Mouse (Mus musculus) hindbrain, embryonic 11.5 days (tissue): ENCODE data around the gene Cyb5d1. TPM values are rescaled to one million over a fixed set of nuclear protein-coding genes. Genes with fewer than 3 reads are reported as not detected.

Experiments used
- ATAC-seq: fragments of 200-750 bp; cut with Nextera tagmentation; 2 replicates; pipeline ENCODE4 v1.8.0; 2017; ENCODE audit warnings: mild to moderate bottlenecking, moderate TSS enrichment, moderate library complexity; ENCODE audit not compliant: low FRiP score
- DNase-seq: peaks from one replicate; pipeline ENCODE4 v3.0.0-alpha.2; 2015; ENCODE audit warnings: low spot score
- H3K27ac ChIP-seq: fragments of 300-500 bp; sonication (generic); 2 replicates; pipeline ENCODE4 v1.5.1; 2014; ENCODE audit warnings: mild to moderate bottlenecking, low read depth, low read length
- H3K27me3 ChIP-seq: fragments of 300-500 bp; sonication (generic); 2 replicates; pipeline ENCODE4 v1.6.1; 2014; ENCODE audit warnings: mild to moderate bottlenecking, low read length, moderate library complexity, mixed read lengths; ENCODE audit not compliant: control insufficient read depth, insufficient read depth
- H3K36me3 ChIP-seq: fragments of 300-500 bp; sonication (generic); 2 replicates; pipeline ENCODE4 v1.6.1; 2014; ENCODE audit warnings: mild to moderate bottlenecking, low read length, moderate library complexity, mixed read lengths; ENCODE audit not compliant: control insufficient read depth, insufficient read depth
- H3K4me1 ChIP-seq: fragments of 300-500 bp; sonication (generic); replicated peaks from 2 replicates; pipeline ENCODE4 v1.6.1; 2014; ENCODE audit warnings: low read length, mixed read lengths; ENCODE audit not compliant: control insufficient read depth, insufficient read depth
- H3K4me2 ChIP-seq: fragments of 300-500 bp; sonication (generic); replicated peaks from 2 replicates; pipeline ENCODE4 v1.6.1; 2014; ENCODE audit warnings: mild to moderate bottlenecking, low read depth, low read length
- H3K4me3 ChIP-seq: fragments of 300-500 bp; sonication (generic); 2 replicates; pipeline ENCODE4 v1.5.1; 2014; ENCODE audit warnings: low read depth, low read length
- H3K9ac ChIP-seq: fragments of 300-500 bp; sonication (generic); 2 replicates; pipeline ENCODE4 v1.6.1; 2014; ENCODE audit warnings: low read depth, low read length
- H3K9me3 ChIP-seq: fragments of 300-500 bp; sonication (generic); 2 replicates; pipeline ENCODE4 v1.6.1; 2016; ENCODE audit warnings: low read length; ENCODE audit not compliant: control insufficient read depth
- WGBS: fragments of 180-500 bp; shearing (Covaris S2); extraction: QIAGEN DNeasy Blood & Tissue Kit; methylation state at CpG from one replicate; pipeline ENCODE4 v1.1.7; 2014; 5-methylcytosine and 5-hydroxymethylcytosine counted together
- polyA plus RNA-seq: library from polyadenylated mRNA; unstranded; fragments of >200 nt; fragmentation: Nextera tagmentation; extraction: Ambion mirVana; gene quantifications from 2 replicates; pipeline ENCODE4 v1.2.1, GENCODE M21; 2014

Cyb5d1 gene
- polyA plus RNA-seq, 1 experiment from 2014 or later, result 32.7 TPM

DNA sequence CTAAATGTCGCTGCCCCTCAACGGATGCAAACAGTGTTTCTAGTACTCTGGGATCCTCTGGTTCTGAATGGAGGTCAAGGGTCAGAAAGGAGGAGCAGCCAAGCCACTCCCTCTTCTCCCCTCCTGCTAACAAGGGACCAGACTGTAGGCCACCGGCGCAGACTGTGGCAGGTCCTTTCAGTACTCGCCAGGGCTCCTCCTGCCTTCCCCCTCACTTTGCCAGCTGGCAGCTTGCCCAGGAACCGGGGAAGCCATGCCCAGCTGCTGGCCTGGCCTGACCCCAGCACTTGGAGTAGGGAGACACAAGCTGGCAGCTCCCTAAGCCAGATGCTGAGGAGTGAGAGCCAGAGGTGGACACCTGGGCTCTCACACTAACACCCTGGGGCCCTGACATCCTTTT, 30.5 kb downstream of the Cyb5d1 start:
- H3K27me3 ChIP-seq, result no peaks in the 10 kb centered on the region
- ATAC-seq, result peak; percentile 20; the same call in 1 of the 2 replicates
- peak overlapping the region; percentile 51; the same call in 1 of the 2 replicates for H3K9ac ChIP-seq
- peaks cover 19% of the 10 kb centered on the region for H3K4me1 ChIP-seq
- H3K9me3 ChIP-seq, result no peaks in the 10 kb centered on the region
- H3K36me3 ChIP-seq, result 0 out of 2 replicates have a peak, but pooled peaks cover 2% of the 10 kb centered on the region
- 0% methylated on average over 6 of the region's 6 CpGs for WGBS
- H3K27ac ChIP-seq, result peak overlapping the region; percentile 95
- DNase-seq, result peak; percentile 63
- no peak overlapping the region for H3K4me3 ChIP-seq
- peak overlapping the region; percentile 35 for H3K4me2 ChIP-seq

DNA sequence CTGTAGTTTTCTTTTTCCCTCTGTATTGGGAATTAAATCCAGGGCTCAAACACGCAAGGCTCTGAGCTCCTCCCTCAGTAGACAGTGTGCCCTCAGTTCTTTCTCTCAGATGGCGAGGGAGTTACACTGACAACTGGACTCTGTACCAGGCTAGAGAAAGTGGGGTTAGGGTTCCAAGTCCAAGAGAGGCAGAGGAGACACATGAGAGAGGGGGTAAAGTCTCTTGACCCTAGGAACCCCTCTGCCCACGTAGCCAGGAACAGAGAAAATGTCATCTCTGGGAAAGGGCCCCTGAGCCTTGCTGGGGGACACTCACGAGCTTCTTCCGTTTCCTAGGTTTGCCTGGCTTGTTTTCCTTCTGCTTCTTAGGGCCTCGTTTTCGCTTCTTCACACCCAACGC, 31.1 kb downstream of the Cyb5d1 start:
- H3K36me3 ChIP-seq, result 0 out of 2 replicates have a peak, but pooled peaks cover 4% of the 10 kb centered on the region
- ATAC-seq (no peak), DNase-seq (no peak)
- 56% methylated on average over 8 of the region's 8 CpGs for WGBS
- H3K4me1 ChIP-seq, result peaks cover 19% of the 10 kb centered on the region
- H3K4me3 ChIP-seq, result no peak overlapping the region
- H3K27ac ChIP-seq, result no peak overlapping the region
- peak overlapping the region; percentile 9; the same call in 1 of the 2 replicates for H3K4me2 ChIP-seq
- no peaks in the 10 kb centered on the region for H3K27me3 ChIP-seq
- no peaks in the 10 kb centered on the region for H3K9me3 ChIP-seq
- no peak overlapping the region; the same call in 1 of the 2 replicates for H3K9ac ChIP-seq

DNA sequence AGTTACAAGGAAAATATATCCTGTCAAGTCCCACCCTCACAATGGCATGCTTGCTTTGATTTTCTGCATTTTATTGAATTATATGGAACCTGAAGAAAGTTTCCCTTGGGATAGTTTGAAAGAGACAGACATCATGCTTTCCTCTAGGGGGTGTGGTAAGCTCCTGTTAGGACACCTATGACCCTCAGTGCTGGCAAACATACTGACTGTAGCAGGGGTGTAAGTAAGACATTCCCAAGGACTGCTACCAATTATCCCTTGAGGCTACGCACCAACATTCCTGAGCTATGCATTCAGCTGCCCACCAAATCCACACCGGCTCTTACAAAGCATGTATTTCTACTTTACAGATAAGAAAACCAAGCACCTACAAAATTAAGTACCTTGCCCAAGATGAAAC, 33.0 kb downstream of the Cyb5d1 start:
- H3K4me2 ChIP-seq, result no peak overlapping the region
- no peak for DNase-seq
- WGBS, result 86% methylated on average over 2 of the region's 2 CpGs
- no peak overlapping the region for H3K27ac ChIP-seq
- H3K9me3 ChIP-seq, result no peaks in the 10 kb centered on the region
- H3K36me3 ChIP-seq, result peaks cover 7% of the 10 kb centered on the region; the same call in 1 of the 2 replicates
- no peak for ATAC-seq
- H3K4me3 ChIP-seq, result no peak overlapping the region
- H3K4me1 ChIP-seq, result peaks cover 15% of the 10 kb centered on the region
- H3K9ac ChIP-seq, result no peak overlapping the region
- H3K27me3 ChIP-seq, result no peaks in the 10 kb centered on the region

DNA sequence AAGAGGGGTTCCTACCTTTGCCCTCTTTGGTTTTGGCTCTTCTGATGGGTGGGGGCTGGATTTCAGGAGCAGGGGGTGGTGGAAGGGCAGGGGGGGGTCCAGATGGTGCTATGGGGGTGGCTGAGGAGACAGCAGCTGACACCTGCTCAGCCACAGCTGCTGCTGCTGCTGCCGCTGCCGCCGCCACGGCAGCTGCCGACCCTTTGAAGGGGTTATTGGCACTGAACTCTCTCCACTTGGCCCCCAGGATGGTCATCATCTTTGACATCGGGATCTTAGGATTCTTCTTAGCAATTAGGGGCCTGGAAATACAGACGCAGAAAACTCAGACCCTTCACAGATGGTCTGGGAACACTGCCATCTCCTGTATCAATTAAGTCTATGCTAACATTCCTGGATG, 33.4 kb downstream of the Cyb5d1 start:
- no peak overlapping the region for H3K27ac ChIP-seq
- H3K4me2 ChIP-seq, result no peak overlapping the region
- ATAC-seq, result no peak
- H3K4me3 ChIP-seq, result no peak overlapping the region
- H3K36me3 ChIP-seq, result peaks cover 10% of the 10 kb centered on the region; the same call in 1 of the 2 replicates
- H3K9ac ChIP-seq, result no peak overlapping the region
- no peak for DNase-seq
- 65% methylated on average over 7 of the region's 7 CpGs for WGBS
- H3K9me3 ChIP-seq, result no peaks in the 10 kb centered on the region
- no peaks in the 10 kb centered on the region for H3K27me3 ChIP-seq
- peaks cover 15% of the 10 kb centered on the region for H3K4me1 ChIP-seq

DNA sequence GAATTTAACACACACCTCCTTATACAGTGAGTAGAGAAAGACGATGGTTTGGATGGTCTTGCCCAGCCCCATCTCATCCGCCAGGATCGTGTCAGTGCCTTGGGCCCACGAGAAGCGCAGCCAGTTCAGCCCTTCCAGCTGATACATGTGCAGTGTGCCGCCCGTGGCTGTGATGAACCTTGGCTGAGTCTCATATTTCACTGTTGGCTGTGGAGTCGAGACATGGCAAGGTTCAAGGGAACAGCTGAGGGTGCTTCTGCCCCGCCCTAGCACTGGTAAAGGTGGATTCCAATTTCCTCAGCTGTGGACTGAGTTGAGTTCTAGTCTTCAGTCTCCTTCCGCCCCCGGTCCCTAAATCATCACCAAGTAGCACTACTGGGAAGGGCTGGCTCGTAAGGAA, 37.7 kb downstream of the Cyb5d1 start:
- no peak for ATAC-seq
- H3K4me3 ChIP-seq, result no peak overlapping the region
- H3K4me1 ChIP-seq, result no peaks in the 10 kb centered on the region
- H3K4me2 ChIP-seq, result no peak overlapping the region
- 93% methylated on average over 12 of the region's 12 CpGs for WGBS
- no peak overlapping the region for H3K9ac ChIP-seq
- no peak overlapping the region for H3K27ac ChIP-seq
- peaks cover 26% of the 10 kb centered on the region for H3K36me3 ChIP-seq
- H3K27me3 ChIP-seq, result no peaks in the 10 kb centered on the region
- no peaks in the 10 kb centered on the region for H3K9me3 ChIP-seq
- no peak for DNase-seq

DNA sequence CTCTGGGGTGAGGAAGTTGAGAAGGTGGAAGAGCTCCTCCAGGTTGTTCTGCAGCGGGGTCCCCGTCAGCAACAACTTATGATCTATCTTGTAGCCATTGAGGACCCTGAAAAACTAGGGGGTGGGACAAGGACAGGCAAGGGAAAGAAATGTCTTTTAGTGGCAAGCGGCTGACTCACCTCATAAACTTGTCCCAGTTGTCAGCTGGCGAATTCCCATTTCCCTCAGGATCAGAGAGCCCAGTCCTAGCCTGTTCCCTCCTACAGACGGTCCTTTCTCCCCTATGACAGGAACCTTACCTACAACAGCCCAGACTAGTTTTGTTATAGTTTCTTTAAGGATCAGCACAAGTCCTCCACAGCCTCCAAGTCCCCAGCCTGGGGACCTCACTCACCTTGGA, 38.9 kb downstream of the Cyb5d1 start:
- H3K36me3 ChIP-seq, result peaks cover 30% of the 10 kb centered on the region
- no peaks in the 10 kb centered on the region for H3K9me3 ChIP-seq
- H3K4me2 ChIP-seq, result no peak overlapping the region
- no peak overlapping the region for H3K9ac ChIP-seq
- WGBS, result 92% methylated on average over 5 of the region's 5 CpGs
- H3K4me1 ChIP-seq, result no peaks in the 10 kb centered on the region
- no peak overlapping the region for H3K4me3 ChIP-seq
- H3K27ac ChIP-seq, result no peak overlapping the region
- no peak for ATAC-seq
- no peak for DNase-seq
- H3K27me3 ChIP-seq, result no peaks in the 10 kb centered on the region

DNA sequence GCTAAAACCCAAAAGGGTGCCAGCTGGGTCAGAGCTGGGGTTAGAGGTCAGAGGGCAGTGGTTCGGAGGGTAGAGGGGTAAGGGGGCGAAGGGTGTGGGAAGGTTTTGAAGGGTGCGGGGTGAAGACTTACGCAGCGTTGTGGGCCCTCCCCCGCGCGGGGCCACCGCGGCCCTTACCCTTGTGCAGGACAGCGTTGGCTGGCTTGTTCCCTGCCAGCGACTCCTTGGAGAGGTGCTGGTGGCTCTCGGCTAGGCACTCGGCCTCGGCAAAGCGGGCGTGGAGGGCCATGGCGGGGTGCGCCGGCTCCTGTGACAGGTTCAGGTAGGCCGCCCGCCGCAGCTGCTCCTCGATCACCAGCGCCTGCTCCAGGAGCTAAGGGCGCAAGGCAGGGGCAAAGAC, 49.0 kb downstream of the Cyb5d1 start:
- H3K9ac ChIP-seq, result no peak overlapping the region
- H3K36me3 ChIP-seq, result peaks cover 15% of the 10 kb centered on the region
- H3K4me1 ChIP-seq, result no peaks in the 10 kb centered on the region
- no peak overlapping the region for H3K4me3 ChIP-seq
- ATAC-seq (no peak), DNase-seq (no peak)
- H3K27me3 ChIP-seq, result no peaks in the 10 kb centered on the region
- H3K9me3 ChIP-seq, result no peaks in the 10 kb centered on the region
- H3K4me2 ChIP-seq, result no peak overlapping the region
- 86% methylated on average over 26 of the region's 26 CpGs for WGBS
- no peak overlapping the region for H3K27ac ChIP-seq

Other genes with a start within 250 kb of the Cyb5d1 start
- gene Alox12b, start 238.6 kb downstream of the Cyb5d1 start, polyA plus RNA-seq, result 0.06 and 0.20 TPM in 2 replicates
- 0.04 TPM in 1 of 2 replicates, not detected in the other for gene Alox8, start 197.8 kb downstream of the Cyb5d1 start, polyA plus RNA-seq
- 0.07 TPM in 1 of 2 replicates, not detected in the other for gene Gucy2e, start 158.6 kb downstream of the Cyb5d1 start, polyA plus RNA-seq
- 17.2 and 17.9 TPM in 2 replicates for gene Cntrob, start 71.9 kb downstream of the Cyb5d1 start, polyA plus RNA-seq
- gene Trappc1, start 71.7 kb downstream of the Cyb5d1 start, polyA plus RNA-seq, result 209 and 215 TPM in 2 replicates
- gene Kcnab3, start 69.4 kb downstream of the Cyb5d1 start, polyA plus RNA-seq, result 1.4 and 3.0 TPM in 2 replicates
- 28.7 and 34.9 TPM in 2 replicates for gene Rnf227, start 55.2 kb downstream of the Cyb5d1 start, polyA plus RNA-seq
- 44.3 and 57.1 TPM in 2 replicates for gene Chd3, start 26.2 kb downstream of the Cyb5d1 start, polyA plus RNA-seq
- gene Naa38, start 144 bp downstream of the Cyb5d1 start, polyA plus RNA-seq, result 120 and 124 TPM in 2 replicates
- gene Tmem88, start 2.6 kb upstream of the Cyb5d1 start, polyA plus RNA-seq, result 15.7 and 17.1 TPM in 2 replicates
- gene Kdm6b, start 18.0 kb upstream of the Cyb5d1 start, polyA plus RNA-seq, result 33.7 and 40.9 TPM in 2 replicates
- 0.68 and 1.6 TPM in 2 replicates for gene Dnah2, start 153.5 kb upstream of the Cyb5d1 start, polyA plus RNA-seq
- 12.2 and 15.5 TPM in 2 replicates for gene Efnb3, start 164.6 kb upstream of the Cyb5d1 start, polyA plus RNA-seq
- gene Wrap53, start 184.6 kb upstream of the Cyb5d1 start, polyA plus RNA-seq, result 36.6 and 37.8 TPM in 2 replicates
- 156 and 159 TPM in 2 replicates for gene Trp53, start 184.7 kb upstream of the Cyb5d1 start, polyA plus RNA-seq
- 11.7 and 13.1 TPM in 2 replicates for gene Atp1b2, start 210.3 kb upstream of the Cyb5d1 start, polyA plus RNA-seq
- gene Shbg, start 222.3 kb upstream of the Cyb5d1 start, polyA plus RNA-seq, result 0.17 TPM in 1 of 2 replicates, not detected in the other
- 15.0 and 20.6 TPM in 2 replicates for gene Sat2, start 226.4 kb upstream of the Cyb5d1 start, polyA plus RNA-seq
- 30.1 and 31.3 TPM in 2 replicates for gene Fxr2, start 237.4 kb upstream of the Cyb5d1 start, polyA plus RNA-seq